8 mouse cellular contexts compared by ENCODE assay signal in genomic region chrX:85775879-85776543, GRCm38 (mm10). TPM values are rescaled to one million over a fixed set of nuclear protein-coding genes. Genes with fewer than 3 reads are reported as not detected.
DNase-seq lines count a peak whose midpoint lies in the region; ATAC-seq lines count a peak whose summit lies in the region.

No protein-coding gene starts in this region.

- WGBS in kidney, embryonic 15.5 days: 17% methylated on average over 22 of the region's 22 CpGs
- 18% methylated on average over 22 of the region's 22 CpGs for WGBS in heart, embryonic 16.5 days
- 17% methylated on average over 22 of the region's 22 CpGs for WGBS in liver, embryonic 13.5 days (ENCODE audit: insufficient replicate concordance)

- H3K9ac ChIP-seq in kidney, embryonic 15.5 days: peak overlapping the region; percentile 55
- peak overlapping the region; percentile 74 for H3K9ac ChIP-seq in heart, embryonic 16.5 days (ENCODE audit: low read length)
- H3K9ac ChIP-seq in liver, embryonic 13.5 days: peak overlapping the region; percentile 74

- H3K4me1 ChIP-seq in kidney, embryonic 15.5 days: no peaks in the 10 kb centered on the region
- H3K4me1 ChIP-seq in heart, embryonic 16.5 days (ENCODE audit: control insufficient read depth, insufficient read depth, low read length): 0 out of 2 replicates have a peak, but pooled peaks cover 4% of the 10 kb centered on the region
- no peaks in the 10 kb centered on the region; the same call in 1 of the 2 replicates for H3K4me1 ChIP-seq in liver, embryonic 13.5 days (replicated peaks)

- H3K27me3 ChIP-seq in kidney, embryonic 15.5 days: no peaks in the 10 kb centered on the region
- no peaks in the 10 kb centered on the region for H3K27me3 ChIP-seq in heart, embryonic 16.5 days (ENCODE audit: control insufficient read depth, insufficient read depth, low read length)
- H3K27me3 ChIP-seq in liver, embryonic 13.5 days: no peaks in the 10 kb centered on the region

- DNase-seq in kidney, postnatal 36 days: no peak
- DNase-seq in ES-CJ7 (ENCODE audit: low read depth, low spot score): peak; percentile 2
- peak; percentile 11 for DNase-seq in c-Kit-negative CD71-positive TER-119-positive erythroid progenitor cells, embryonic 14.5 days (ENCODE audit: low read depth, low spot score)
- no peak for DNase-seq in liver, embryonic 13.5 days
- DNase-seq in embryo, embryonic 10.5 days (ENCODE audit: low spot score): no peak

- no peaks in the 10 kb centered on the region for H3K36me3 ChIP-seq in kidney, embryonic 15.5 days
- no peaks in the 10 kb centered on the region for H3K36me3 ChIP-seq in heart, embryonic 16.5 days (ENCODE audit: control insufficient read depth, insufficient read depth)
- no peaks in the 10 kb centered on the region for H3K36me3 ChIP-seq in liver, embryonic 13.5 days

- no peak for ATAC-seq in kidney, embryonic 15.5 days (replicated peaks; ENCODE audit: low FRiP score)
- ATAC-seq in heart, embryonic 16.5 days (replicated peaks; ENCODE audit: extremely low read depth, insufficient read depth, low FRiP score): 0 out of 2 replicates have a peak, but pooled peaks have one; percentile 0
- ATAC-seq in liver, embryonic 13.5 days (ENCODE audit: low read depth): peak; percentile 37
- ATAC-seq in neutrophil, adult 5-6 weeks (ENCODE audit: extremely low read depth, insufficient number of reproducible peaks, low FRiP score, poor library complexity, severe bottlenecking): peak; percentile 1

- H3K4me2 ChIP-seq in kidney, embryonic 15.5 days: peak overlapping the region; percentile 65
- H3K4me2 ChIP-seq in heart, embryonic 16.5 days (ENCODE audit: low read depth, low read length): peak overlapping the region; percentile 67
- peak overlapping the region; percentile 80 for H3K4me2 ChIP-seq in liver, embryonic 13.5 days

- H3K9me3 ChIP-seq in kidney, embryonic 15.5 days (replicated peaks): no peaks in the 10 kb centered on the region
- no peaks in the 10 kb centered on the region for H3K9me3 ChIP-seq in heart, embryonic 16.5 days (replicated peaks; ENCODE audit: control insufficient read depth, low read length)
- H3K9me3 ChIP-seq in liver, embryonic 13.5 days (replicated peaks): no peaks in the 10 kb centered on the region

- peak overlapping the region; percentile 83 for H3K27ac ChIP-seq in kidney, embryonic 15.5 days
- H3K27ac ChIP-seq in heart, embryonic 16.5 days (ENCODE audit: low read length): peak overlapping the region; percentile 91
- peak overlapping the region; percentile 78 for H3K27ac ChIP-seq in liver, embryonic 13.5 days

- peak overlapping the region; percentile 55 for H3K4me3 ChIP-seq in kidney, embryonic 15.5 days (replicated peaks)
- H3K4me3 ChIP-seq in heart, embryonic 16.5 days (ENCODE audit: low read length): peak overlapping the region; percentile 65
- peak overlapping the region; percentile 68 for H3K4me3 ChIP-seq in liver, embryonic 13.5 days (replicated peaks)

RNA-seq across cellular contexts. Expression of gene Gk, which starts 0.6 kb away (rescaled TPM):
- polyA plus RNA-seq in kidney, embryonic 15.5 days (2015; fragmentation: Nextera tagmentation; extraction: Ambion mirVana): 33.5 and 34.6 TPM in 2 replicates
- 23.2 and 25.9 TPM in 2 replicates for polyA plus RNA-seq in heart, embryonic 16.5 days (2015; fragmentation: Nextera tagmentation; extraction: Ambion mirVana)
- 4.3 and 5.1 TPM in 2 replicates for polyA plus RNA-seq in liver, embryonic 13.5 days (2015; fragmentation: Nextera tagmentation; extraction: Ambion mirVana)
- 56.2 and 64.9 TPM in 2 replicates for total RNA-seq in neutrophil, adult 5-6 weeks (2017)

Comparison
In these comparisons a context has a peak if more than half of its experiments do, and no peak if none do; other contexts are left out.
1. DNase-seq: peak in ES-CJ7 (single experiment) and c-Kit-negative CD71-positive TER-119-positive erythroid progenitor cells, embryonic 14.5 days (single experiment); none in kidney, postnatal 36 days (0 of 2), liver, embryonic 13.5 days (single experiment) and embryo, embryonic 10.5 days (single experiment).
2. Peak in every context shown above with its lines, with median percentiles within 50 percentile points of each other: H3K27ac ChIP-seq, H3K4me2 ChIP-seq, H3K4me3 ChIP-seq and H3K9ac ChIP-seq.